Mouse (Mus musculus) limb, embryonic 10.5 days (tissue): Measurements from ENCODE around the gene Gpr107. TPM values are rescaled to one million over a fixed set of nuclear protein-coding genes. Genes with fewer than 3 reads are reported as not detected.

Experiments
- polyA plus RNA-seq: library from polyadenylated mRNA; unstranded; fragments of >200 nt; fragmentation: Nextera tagmentation; extraction: Ambion mirVana; gene quantifications from 2 replicates; pipeline ENCODE4 v1.2.1, GENCODE M21; 2016

Gpr107 gene
- polyA plus RNA-seq, 1 experiment from 2014 or later, result 38.0 TPM

Other genes with a start within 250 kb of the Gpr107 start
- gene Ptges, start 222.5 kb upstream of the Gpr107 start, polyA plus RNA-seq, result 10.1 and 11.8 TPM in 2 replicates
- 26.7 and 27.6 TPM in 2 replicates for gene Tor1b, start 199.4 kb upstream of the Gpr107 start, polyA plus RNA-seq
- gene Tor1a, start 184.4 kb upstream of the Gpr107 start, polyA plus RNA-seq, result 76.7 and 77.7 TPM in 2 replicates
- gene BC005624, start 170.1 kb upstream of the Gpr107 start, polyA plus RNA-seq, result 47.1 and 50.5 TPM in 2 replicates
- 10.9 and 18.1 TPM in 2 replicates for gene Usp20, start 170.0 kb upstream of the Gpr107 start, polyA plus RNA-seq
- gene Fnbp1, start 10.3 kb upstream of the Gpr107 start, polyA plus RNA-seq, result 11.4 and 14.6 TPM in 2 replicates
- 57.5 and 62.0 TPM in 2 replicates for gene Ncs1, start 93.5 kb downstream of the Gpr107 start, polyA plus RNA-seq
- gene Hmcn2, start 162.1 kb downstream of the Gpr107 start, polyA plus RNA-seq, result 0.19 TPM in 1 of 2 replicates, not detected in the other